Mouse (Mus musculus): Measurements from ENCODE around the gene Cplx2.

The Cplx2 gene

DNA sequence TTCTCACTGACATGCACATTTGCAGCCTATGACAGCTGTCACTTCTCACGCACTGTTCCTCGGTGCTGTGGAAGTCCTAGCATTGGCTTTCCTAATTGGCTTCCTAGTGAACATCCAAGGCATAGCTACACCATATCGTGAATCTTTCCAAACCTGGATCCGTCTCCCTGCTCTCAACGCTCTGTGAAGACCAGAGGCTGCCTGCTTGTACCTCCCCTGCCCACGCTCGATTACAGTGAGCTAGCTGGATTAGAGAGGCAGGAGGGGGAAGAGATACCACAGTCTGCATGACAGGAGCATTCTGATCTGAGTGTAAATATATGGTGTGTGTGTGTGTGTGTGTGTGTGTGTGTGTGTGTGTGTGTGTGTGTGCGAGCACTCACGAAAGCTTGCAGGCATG is 3.0 kb upstream of the Cplx2 start:
- DNase-seq, result no peak

DNA sequence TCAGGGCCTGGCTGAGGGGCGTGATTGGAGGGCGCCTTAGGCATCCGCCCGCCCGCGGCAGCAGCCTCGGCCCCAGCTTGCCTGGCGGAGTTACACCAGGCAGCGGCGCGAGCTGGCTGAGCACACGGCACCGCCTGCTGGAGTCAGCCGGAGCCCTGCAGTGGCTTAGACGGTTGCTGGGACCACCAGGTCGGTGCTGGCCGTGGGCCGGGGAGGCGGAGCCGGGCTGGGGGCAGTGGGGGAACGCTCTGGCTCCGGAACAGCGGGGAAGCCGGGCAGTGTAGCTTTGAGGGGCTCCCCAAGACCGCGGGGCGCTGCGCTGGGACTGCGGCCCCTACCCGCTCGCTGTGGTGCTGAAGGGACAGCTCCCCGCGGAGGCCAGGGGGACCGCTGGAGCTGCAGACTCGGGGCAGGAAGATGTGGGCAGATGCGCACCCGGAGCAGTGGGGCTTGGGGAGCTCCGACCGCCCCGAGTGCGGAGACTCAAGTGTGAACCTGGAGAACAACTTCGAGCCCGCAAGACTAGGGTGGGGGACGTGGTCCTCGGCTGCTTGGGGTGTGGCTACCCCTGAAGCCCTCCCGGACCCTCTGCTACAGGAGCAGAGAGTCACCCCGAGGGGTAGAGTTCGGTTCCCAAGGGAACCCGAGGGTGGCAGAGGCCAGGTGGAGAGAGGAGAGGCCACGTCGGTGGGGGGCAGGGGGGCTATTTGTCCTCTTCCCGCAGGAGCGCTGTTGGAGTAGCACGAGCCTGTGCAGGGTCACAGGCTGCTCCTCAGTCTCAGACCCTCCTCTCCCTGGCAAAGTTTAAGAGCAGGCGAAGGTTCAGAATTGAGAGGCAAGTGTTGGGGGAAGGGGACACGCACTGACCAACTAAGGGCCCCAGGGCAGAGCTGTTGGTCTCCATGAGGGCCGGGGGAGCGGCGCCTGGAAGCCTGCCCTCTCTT is 510 bp downstream of the Cplx2 start:
- peak; percentile 87 to 88 for DNase-seq

DNA sequence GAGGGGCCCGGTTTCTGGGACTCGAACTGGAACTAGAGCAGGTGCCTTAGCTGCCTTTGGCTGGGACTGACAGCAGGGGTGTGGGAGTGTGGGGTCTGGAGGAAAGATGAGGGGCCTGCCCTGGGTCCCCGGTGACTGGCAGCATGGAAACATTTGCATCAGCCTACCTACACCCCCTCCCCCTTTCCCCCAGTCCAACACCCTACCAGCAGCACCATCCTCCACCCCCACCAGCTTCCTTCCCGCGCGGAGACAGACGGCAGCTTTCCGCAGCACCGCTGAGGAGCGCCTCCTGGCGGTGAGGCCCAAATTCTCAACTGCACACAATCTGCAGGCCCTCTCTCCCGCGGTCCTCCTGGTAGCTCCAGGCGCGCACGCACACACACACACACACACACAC is 1.5 kb downstream of the Cplx2 start:
- peak; percentile 57 to 65 for DNase-seq

DNA sequence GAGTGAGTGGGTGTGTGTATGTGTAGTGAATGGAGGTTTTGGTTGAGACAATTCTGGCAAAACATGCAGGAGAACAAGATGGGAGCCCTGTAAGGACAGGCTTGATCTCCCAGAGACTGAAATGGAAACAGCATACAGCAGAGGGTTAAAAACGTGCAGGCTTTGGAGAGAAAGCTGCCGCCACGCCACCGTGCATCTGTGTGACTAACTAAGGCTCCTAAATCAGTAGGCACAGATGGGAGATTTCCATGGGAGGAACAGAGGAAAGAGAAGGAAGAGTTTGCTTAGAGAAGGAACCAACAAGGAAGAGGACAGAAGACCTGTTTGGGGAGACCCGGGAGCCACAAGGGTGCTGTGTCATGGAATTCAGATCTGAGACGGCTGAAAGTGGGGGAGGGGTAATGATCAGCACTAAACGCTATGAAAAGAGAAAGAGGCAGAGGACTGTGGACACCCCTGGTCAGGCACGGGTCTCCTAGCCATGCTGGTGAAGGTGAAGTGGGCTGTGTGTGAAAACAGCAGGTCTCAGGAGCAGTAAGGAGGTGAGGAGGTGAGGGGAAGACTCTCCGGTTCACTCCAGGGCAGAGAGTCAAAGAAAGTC is 3.1 kb downstream of the Cplx2 start:
- DNase-seq, result no peak

DNA sequence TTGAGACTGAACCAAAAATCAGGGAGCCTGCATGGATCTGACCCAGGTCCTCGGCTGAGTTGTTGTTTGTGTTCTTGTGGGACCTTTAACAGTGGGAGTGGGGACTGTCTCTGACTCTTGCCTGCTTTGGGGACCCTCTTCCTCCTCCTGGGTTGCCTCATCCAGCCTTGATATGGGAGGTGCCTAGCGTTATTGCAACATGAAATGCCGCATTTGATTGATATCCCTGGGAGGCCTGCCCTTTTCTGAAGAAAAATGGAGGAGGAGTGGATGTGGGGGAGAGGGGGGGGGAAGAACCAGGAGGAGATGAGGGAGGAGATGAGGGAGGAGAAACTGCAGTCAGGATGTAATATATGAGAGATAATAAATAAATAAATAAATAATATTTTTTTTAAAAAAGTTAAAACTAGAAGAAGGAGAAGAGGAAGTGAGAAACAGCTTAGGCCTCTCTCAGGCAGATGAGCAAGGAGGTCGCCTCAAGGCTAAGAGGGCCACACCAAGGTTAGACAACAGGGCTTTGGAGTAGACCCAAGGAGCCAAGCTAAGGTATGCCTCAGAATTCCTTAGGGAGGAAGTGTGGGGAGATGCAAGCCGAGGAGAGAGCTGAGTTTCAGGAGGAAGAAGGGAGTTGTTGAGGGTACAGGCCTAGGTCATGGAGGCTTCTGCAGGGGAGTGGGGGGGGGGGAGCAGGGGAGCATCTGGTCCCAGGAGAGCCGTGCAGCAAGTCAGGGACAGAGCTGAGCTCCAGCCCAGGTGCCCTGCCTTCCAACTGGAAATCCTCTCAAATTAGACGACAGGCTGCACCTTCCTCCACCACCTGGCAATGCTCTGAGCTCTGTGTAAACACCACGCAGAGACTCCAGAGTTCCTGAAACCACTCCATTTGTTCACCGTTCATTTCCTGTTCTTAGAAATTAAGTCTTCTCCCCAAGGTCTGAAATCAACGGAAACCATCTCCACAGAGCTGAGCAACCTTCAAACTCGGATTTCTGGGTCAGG is 4.6 kb downstream of the Cplx2 start:
- no peak for DNase-seq

DNA sequence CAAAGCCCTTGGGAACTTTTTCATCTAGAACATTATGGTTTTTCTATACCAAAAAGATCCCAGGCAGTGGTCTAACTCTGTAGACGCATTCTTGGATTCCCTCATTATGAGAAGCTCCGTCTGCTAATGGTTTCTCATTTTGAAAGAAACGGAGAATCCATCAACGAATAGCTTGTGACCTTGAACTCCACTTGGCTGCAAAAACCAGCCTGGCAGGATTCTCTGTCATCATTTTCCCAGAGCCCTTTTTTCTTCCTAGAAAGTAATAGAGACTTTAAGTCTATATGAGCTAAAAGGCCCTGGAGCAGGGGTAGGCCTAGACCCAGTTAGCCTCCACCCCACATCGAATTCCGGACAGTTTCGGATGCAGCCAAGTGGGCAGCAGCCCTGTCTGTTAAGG is 5.6 kb downstream of the Cplx2 start:
- DNase-seq, result peak; percentile 21 to 33

DNA sequence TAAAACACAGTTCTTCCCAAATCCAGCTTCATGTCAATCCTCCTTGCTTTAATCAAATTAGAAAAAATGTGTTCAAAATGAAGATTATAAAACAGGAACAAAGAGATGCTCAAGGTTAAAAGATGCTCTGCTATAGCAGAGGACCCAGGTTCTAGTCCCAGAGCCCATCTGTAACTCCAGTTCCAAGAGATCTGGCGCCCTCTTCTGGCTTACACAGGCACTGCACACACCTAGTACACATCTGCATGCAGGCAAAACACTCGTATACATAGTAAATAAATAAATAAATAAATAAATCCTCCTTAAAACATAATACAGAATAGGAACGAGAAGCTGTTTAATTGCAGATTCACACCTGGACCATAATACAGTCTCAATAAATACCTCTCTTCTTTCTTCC is 6.9 kb downstream of the Cplx2 start:
- no peak for DNase-seq

DNA sequence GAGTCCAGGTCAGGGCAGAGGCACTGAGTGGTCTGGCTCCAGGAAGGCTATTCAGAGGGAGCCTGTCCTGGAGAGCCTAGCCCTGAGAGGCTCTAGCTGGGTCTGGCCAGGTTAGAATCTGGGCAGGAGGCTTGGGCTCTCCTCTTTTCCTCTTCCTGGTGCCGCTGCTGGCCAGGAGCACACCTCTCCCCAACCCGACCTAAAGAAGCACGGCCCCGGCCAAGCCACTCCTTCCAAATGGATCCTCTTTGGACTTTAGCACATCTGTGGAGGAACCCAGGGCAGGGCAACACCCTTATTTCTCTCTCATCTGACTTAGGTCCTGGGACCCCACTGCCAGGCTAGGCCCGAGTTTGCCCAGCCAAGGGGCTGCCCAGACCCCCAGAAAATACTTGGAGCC is 9.3 kb downstream of the Cplx2 start:
- no peak for DNase-seq

DNA sequence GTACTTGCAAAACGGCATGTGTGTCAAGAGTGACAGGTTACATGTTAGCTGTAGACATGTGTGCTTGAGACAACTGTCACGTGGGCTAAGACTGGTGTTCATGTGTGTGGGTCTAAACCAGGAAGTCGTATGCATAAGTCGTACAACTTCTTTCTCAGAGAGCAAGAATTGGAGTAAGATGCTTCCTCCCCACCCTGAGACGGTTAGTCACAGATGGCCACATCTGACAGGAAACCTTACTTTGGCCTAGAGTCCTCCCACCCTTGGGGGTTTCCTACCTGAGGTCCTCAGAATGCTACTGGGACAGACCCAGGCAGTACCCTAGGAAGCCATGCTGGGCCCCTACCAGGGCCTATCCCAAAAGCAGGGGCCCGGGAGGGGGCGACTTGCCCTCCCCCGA is 10.2 kb downstream of the Cplx2 start:
- no peak for DNase-seq

DNA sequence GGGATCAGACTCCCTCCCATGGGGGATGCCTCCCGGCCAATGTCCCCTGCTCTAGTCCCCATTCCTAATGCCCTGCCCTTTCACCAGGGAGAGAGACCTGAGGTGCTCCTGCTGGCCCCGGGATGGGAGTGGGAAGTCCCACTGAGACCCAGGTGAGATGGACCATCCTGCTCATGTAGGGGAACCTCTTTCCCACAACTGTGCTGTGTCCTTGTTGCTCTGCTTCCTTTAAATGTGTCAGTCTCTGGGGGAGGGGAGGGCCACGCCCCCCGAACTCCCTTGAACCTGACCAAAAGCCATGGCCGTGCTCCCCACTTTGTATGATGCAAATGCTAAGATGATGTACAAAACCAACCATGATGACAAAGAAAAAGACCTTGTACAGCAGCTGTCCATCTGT is 12.4 kb downstream of the Cplx2 start:
- no peak for DNase-seq

DNA sequence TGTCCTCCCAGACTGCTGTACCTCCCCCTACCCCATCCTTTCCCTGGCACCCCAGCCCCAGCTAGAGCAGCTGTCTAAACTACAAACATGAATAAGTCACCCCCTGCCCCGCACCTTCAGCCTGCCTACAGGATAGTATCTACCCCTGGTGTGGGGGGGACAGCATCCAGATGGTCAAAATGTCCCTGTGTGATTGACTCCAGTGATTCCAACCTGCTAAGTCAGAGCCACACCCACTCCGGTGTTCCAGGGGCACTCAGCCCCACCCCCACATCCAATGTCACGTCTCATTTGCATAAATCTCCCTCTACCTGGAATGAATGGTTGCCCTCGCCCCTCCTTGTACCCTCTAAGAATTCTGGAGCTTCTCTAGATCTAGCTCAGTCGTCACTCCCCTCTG is 13.4 kb downstream of the Cplx2 start:
- DNase-seq, result no peak

DNA sequence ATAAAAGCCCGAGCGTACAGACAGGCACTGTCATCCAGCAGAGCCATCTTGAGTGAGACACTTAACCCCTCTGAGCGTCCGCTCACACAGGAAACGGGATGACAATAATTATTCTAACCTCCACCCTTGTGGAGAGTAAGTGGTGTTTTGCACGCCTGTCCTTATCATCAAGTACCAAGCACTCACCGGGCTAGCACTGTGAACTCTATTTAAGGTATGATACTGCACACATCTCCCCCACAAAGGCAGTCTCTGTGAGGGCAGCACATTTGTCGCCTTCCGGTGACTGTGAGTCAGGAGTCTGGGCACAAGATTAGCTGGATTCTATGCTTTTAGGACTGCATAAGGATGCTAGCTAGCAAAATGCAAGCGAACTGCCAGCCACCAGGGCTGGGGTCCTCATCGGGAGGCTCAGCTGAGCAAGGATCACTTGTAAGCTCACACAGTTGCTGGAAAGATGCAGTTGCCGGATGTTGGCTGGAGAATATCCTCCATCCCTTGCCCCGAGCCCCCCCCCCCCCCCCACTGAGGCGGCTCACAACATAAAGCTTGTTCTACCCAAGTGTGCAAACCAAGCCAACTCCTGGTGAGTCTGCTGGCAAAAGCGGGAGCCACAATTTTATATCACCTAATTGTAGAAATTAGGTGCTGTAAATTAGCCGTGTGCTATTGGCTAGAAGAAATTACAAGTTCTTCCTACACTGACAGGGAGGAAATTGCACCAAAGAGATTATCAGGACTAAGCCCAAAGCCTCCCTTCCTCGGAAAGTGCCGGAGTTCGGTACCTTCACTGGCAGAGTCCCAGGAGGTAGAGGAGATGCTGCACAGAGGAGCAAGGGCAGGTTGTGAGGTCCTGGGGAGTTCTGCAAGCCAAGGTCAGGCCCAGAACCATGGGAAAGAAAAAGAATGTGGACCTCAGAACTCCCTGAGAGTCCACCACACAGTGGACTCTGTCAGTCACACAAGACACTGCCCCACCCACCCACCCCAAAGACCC is 14.2 kb downstream of the Cplx2 start:
- no peak for DNase-seq

DNA sequence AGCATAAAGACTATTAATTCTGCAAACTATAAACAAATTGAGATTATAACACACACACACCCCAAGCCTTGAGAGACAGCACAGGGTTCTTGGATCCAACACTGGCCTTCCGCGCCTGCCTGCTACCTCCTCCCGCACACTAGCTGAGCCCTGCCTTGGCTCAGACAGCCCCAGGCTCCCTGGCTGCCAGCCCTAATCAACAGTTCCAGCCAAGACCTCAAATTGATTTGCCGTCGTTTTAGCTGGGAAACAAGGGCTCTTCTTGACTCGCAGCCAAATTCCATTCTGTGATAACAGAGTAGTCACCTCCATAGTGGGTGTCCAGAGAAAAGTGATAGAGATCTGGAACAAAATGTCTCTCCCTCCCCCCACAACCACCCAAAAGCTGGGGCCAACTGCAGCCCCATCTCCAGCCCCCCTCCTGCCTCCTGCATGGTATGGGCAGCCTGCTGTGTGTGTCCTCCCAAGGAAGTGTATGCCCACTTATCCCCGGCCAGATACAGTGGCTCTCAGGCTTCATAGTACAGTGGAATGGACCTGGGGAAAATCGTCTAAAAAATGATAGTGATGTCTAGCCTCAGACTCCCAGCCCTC is 18.9 kb downstream of the Cplx2 start:
- DNase-seq, result peak in 1 of 2 experiments; percentile 45

DNA sequence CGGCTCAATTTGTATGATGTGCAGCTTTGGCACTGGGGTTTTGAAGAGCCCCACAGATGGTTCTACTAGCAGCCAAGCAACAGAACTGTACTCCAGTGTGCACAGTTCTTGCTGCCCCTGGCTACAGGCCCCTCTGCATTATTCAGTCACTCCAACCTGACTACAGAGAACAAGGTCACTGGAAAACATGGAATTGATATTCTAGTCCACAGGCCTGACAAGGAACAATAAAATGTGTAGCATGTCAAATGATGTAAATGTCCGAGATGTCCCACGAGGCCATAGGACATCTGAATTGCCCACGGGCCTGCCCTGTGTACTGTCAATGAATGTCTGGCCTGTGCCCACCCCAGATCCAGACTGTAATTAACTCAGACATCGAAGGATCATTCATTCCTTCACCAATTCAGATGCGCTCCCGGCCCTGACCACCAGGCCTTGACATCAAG is 19.4 kb downstream of the Cplx2 start:
- DNase-seq, result no peak

DNA sequence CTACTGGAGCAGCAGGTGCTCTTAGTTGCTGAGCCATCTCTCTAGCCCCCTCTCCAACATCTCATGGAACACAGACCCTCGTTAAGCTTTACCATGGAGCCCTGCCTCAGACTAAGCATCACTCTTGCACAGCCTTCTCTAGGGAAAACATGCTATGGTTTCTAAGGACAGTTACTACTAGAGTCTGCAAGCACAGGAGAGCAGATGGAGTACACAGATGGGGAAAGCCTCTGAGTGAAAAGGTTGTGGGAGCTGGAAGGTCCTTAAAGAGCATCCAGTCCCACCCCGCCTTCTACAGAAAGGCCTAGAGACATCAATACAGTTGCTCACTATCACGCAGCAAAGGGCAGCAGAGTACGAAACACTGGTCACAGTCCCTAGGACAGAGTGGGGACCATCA is 20.2 kb downstream of the Cplx2 start:
- peak in 1 of 2 experiments; percentile 1 for DNase-seq

DNA sequence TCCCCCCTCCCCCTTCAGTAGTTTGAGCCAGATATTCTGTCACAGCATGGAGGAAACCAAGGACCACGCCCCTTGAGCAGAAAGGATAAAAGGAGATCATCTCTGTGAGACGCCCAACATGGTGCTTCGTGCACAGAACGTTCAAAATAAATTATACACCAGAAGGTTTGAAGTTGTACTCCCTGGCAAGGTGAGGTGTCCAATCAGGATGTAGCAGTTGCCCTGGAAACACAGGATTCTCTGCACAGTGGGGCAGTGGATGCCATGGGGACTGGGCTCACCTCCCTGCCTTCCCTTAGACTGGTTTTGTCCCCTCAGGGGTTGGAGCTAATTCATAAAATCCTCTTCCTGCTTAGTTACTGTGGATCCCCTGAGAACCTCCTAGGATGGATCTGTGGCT is 25.9 kb downstream of the Cplx2 start:
- DNase-seq, result no peak

DNA sequence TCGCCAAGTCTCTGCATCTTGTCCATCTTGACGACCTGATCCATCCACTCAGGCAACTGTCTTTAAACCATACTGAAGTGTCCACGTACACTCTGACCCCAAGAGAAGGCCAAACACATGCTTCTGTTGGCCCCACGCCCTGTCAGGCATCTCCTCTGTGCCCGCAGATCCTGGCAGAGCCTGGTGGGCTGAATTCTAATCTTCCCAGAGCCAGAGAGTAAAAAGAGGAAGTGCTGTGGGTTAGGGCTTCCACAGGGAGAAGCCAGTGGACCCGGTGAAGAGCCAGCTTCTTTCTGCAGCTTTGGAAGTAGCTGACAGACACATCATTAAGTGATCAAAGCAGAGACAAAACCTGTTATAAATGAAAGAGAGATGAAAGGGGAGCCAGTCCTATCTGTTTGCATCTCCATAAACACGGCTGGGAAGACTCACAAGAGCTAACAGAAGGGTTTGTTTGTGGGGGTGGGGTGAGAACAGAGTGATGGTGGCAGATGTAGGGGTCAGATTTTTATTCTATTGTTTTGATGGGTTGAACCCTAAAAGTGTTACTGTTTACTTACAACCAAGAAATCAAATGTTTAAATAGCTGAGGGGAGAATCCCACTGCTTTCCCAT is 29.5 kb downstream of the Cplx2 start:
- peak; percentile 20 to 30 for DNase-seq

DNA sequence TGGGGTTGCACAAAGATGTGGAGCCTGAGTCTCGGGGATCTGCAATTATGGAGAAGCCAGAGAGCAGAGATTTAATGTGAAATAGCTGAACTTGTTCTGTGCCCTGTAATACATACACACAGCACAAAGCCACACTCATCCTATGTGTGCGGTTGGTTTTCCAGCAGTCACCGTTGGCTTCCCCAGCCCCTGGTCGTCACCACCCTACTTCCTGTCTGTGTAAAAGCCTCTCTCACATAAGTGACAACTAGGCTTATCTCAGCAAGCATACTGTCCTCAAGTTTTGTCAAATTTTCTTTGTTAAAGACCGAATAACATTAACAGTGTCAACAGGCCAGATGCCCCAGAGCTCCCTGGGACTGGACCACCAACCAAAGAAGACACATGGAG is 30.0 kb downstream of the Cplx2 start:
- DNase-seq, result peak in 1 of 2 experiments; percentile 7

DNA sequence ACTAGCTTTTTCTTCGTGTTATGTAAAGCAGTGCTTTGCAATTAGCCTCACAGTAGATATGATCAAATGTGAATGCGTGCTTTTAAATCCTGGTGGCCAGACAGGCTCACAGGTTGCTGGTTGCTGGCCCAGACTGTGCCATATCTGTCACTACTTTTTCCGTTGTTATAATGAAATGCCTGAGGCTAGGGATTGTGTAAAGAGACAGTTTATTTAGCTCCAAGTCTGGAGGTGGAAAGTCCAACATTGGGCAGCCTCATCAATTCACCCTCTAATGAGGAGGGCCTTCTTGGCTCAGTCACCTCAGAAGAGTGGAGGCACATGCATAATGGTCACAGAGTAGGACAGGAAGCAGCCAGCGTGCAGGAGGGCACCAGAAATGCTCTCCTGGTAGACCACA is 31.2 kb downstream of the Cplx2 start:
- peak in 1 of 2 experiments; percentile 14 for DNase-seq

DNA sequence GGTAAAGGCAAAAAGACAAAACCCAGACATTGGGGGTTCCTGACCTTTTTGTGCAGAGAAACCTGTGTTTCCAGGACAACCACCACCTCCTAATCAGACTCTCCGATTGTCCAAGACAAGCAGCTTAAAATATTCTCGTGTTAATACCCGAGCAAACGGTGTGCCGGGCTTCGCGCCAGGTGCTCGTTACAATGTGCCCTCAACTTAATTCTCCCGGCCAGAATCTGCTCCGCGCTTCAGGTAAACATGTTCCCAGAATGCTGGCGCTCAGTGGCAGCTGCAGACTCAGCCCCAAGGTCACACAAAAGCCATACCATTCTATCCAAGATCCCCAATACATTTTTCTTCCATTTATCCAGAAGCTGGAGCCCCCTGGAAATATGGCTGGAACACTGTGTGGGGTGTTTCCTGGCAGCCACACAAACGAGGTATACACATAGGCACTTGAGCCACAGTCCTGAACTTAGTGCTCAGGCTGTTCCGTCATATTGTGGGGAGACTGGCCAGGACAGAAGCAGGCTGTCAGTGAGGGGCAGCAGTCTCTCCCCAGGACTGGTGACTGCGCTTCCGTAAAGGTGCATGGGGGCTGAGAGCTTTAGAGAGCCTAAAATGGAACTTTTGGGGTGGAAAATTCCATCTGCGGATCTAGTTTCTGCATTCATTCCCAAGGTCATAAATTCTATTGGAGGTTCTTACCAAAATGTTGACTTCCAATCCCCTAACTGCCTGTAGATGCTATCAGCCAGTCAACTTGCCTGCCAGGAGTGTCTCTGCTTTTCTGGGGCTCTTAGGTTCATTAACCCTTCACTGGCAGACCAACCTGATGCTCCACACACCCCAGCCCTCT is 32.3 kb downstream of the Cplx2 start:
- DNase-seq, result no peak
